Mouse (Mus musculus) cerebellum, adult 2 months (tissue): ENCODE measurements around the gene Nipa1.

Source experiments
- CTCF ChIP-seq: fragments of 200-500 bp; IDR thresholded peaks from 2 replicates; pipeline ENCODE4 v1.5.1; 2011; ENCODE audit warnings: low read depth, mild to moderate bottlenecking, control low read depth, low read length, moderate library complexity, borderline replicate concordance; ENCODE audit not compliant: insufficient read depth
- POLR2A ChIP-seq: fragments of 200-500 bp; IDR thresholded peaks from 2 replicates; pipeline ENCODE4 v1.6.1; 2011; ENCODE audit warnings: low read length, control low read depth, borderline replicate concordance; ENCODE audit not compliant: insufficient read depth

- no peak for TF ChIP-seq CTCF
- no peak for TF ChIP-seq POLR2A
Observed at GRCm38 (mm10) chr7:56050487-56050911, 30.7 kb upstream of the Nipa1 start.
